Mouse (Mus musculus): ENCODE data around the gene Gm17359. TPM values are rescaled to one million over a fixed set of nuclear protein-coding genes. Genes with fewer than 3 reads are reported as not detected.

The Gm17359 gene
- total and polyA plus RNA-seq, 3 experiments: not detected

- no peak overlapping the region for H3K4me3 ChIP-seq (replicated peaks in 1 of 3; ENCODE audit: low read depth in 2 of 3, low read length in 2 of 3, poor library complexity in 1 of 3)
- no peaks in the 10 kb centered on the region for H3K9me3 ChIP-seq (replicated peaks; ENCODE audit: low read length)
- H3K27me3 ChIP-seq (replicated peaks): no peaks in the 10 kb centered on the region
- H3K36me3 ChIP-seq (replicated peaks in 1 of 2; ENCODE audit: control insufficient read depth in 1 of 2, insufficient read depth in 1 of 2, low read length in 1 of 2): no peaks in the 10 kb centered on the region
- H3K9ac ChIP-seq (ENCODE audit: insufficient read depth, low read depth): no peak overlapping the region
- dilution Hi-C loops (cut with MboI; ENCODE audit: extremely low pct_ligation_motif_present, extremely low pct_unique_long_range_greater_than_20kb, low sequenced_read_pairs): no loop called here
- H3K27ac ChIP-seq (ENCODE audit: insufficient read depth, low read depth): no peak overlapping the region
- no peak for TF ChIP-seq ZMIZ1 (IDR thresholded peaks at IDR 0.05; ENCODE audit: low read depth, low read length)
- TF ChIP-seq MAFK (IDR thresholded peaks at IDR 0.05; ENCODE audit: insufficient replicate concordance, low read length): no peak
- TF ChIP-seq HCFC1 (IDR thresholded peaks at IDR 0.05; ENCODE audit: low read depth, low read length): no peak
- TF ChIP-seq POLR2A (IDR thresholded peaks at IDR 0.05; ENCODE audit: low read depth, low read length): no peak
- TF ChIP-seq JUND (conservative IDR thresholded peaks at IDR 0.05; ENCODE audit: low read depth, low read length): no peak
- TF ChIP-seq MEF2A (IDR thresholded peaks at IDR 0.05; ENCODE audit: borderline replicate concordance, low read depth, low read length): no peak
- no peak for TF ChIP-seq ELF1 (IDR thresholded peaks at IDR 0.05; ENCODE audit: low read depth, low read length)
- no peak for TF ChIP-seq CHD1 (IDR thresholded peaks at IDR 0.05; ENCODE audit: low read depth, low read length)
- TF ChIP-seq ZKSCAN1 (IDR thresholded peaks at IDR 0.05; ENCODE audit: borderline replicate concordance, low read depth, low read length): no peak
- no peak for TF ChIP-seq EP300 (IDR thresholded peaks at IDR 0.05; ENCODE audit: low read length)
- TF ChIP-seq ETS1 (conservative IDR thresholded peaks at IDR 0.05; ENCODE audit: low read depth, low read length): no peak
- no peak for TF ChIP-seq RAD21 (IDR thresholded peaks at IDR 0.05; ENCODE audit: low read depth, low read length)
- TF ChIP-seq PAX5 (IDR thresholded peaks at IDR 0.05; ENCODE audit: low read length): no peak
- TF ChIP-seq TCF12 (IDR thresholded peaks at IDR 0.05; ENCODE audit: low read depth, low read length): no peak
- TF ChIP-seq NRF1 (IDR thresholded peaks at IDR 0.05; ENCODE audit: low read depth, low read length): no peak
- no peak for TF ChIP-seq MYC (IDR thresholded peaks at IDR 0.05; ENCODE audit: low read depth, low read length)
- no peak for TF ChIP-seq USF1 (IDR thresholded peaks at IDR 0.05; ENCODE audit: low read depth, low read length)
- TF ChIP-seq ZC3H11A (IDR thresholded peaks at IDR 0.05; ENCODE audit: low read depth, low read length): no peak
- TF ChIP-seq E2F4 (IDR thresholded peaks at IDR 0.05; ENCODE audit: insufficient replicate concordance, low read depth, low read length): no peak
- DNase-seq (ENCODE audit: extremely low read depth): no peak
- H3K79me2 ChIP-seq (replicated peaks; ENCODE audit: control insufficient read depth, extremely low read depth, insufficient read depth, poor library complexity, severe bottlenecking): no peaks in the 10 kb centered on the region
- no peaks in the 10 kb centered on the region for H3K4me1 ChIP-seq (ENCODE audit: control insufficient read depth in 1 of 2, insufficient read depth in 2 of 2)
- no peak overlapping the region for H3K4me2 ChIP-seq (ENCODE audit: insufficient read depth, low read depth, poor library complexity, severe bottlenecking)
- in situ Hi-C loops (cut with MboI; ENCODE audit: low pct_ligation_motif_present, low pct_unique_long_range_greater_than_20kb, low sequenced_read_pairs): no loop called here
These were observed 75.2 kb downstream of the Gm17359 start for GRCm38 (mm10) chr3:79411666-79412065.

GRCm38 (mm10) chr3:79413492-79413891, 77.0 kb downstream of the Gm17359 start:
- Histone ChIP-seq H3K4me1 (ENCODE audit: control insufficient read depth in 1 of 2, insufficient read depth in 2 of 2) (no peaks in the 10 kb centered on the region), H3K27me3 (replicated peaks) (no peaks in the 10 kb centered on the region), H3K79me2 (replicated peaks; ENCODE audit: control insufficient read depth, extremely low read depth, insufficient read depth, poor library complexity, severe bottlenecking) (no peaks in the 10 kb centered on the region), H3K4me2 (ENCODE audit: insufficient read depth, low read depth, poor library complexity, severe bottlenecking) (no peak overlapping the region), H3K9me3 (replicated peaks; ENCODE audit: low read length) (no peaks in the 10 kb centered on the region), H3K36me3 (replicated peaks in 1 of 2; ENCODE audit: control insufficient read depth in 1 of 2, insufficient read depth in 1 of 2, low read length in 1 of 2) (no peaks in the 10 kb centered on the region), H3K9ac (ENCODE audit: insufficient read depth, low read depth) (no peak overlapping the region), H3K27ac (ENCODE audit: insufficient read depth, low read depth) (no peak overlapping the region), H3K4me3 (replicated peaks in 1 of 3; ENCODE audit: low read depth in 2 of 3, low read length in 2 of 3, poor library complexity in 1 of 3) (no peak overlapping the region)
- no peak for DNase-seq (ENCODE audit: extremely low read depth)
- in situ Hi-C loops (cut with MboI; ENCODE audit: low pct_ligation_motif_present, low pct_unique_long_range_greater_than_20kb, low sequenced_read_pairs): no loop called here
- no peak for TF ChIP-seq SMC3 (IDR thresholded peaks at IDR 0.05; ENCODE audit: low read depth, low read length)
- dilution Hi-C loops (cut with MboI; ENCODE audit: extremely low pct_ligation_motif_present, extremely low pct_unique_long_range_greater_than_20kb, low sequenced_read_pairs): no loop called here
